Mouse (Mus musculus) heart, adult 18-20 months (tissue): ENCODE results near the gene Tsga10. TPM values are rescaled to one million over a fixed set of nuclear protein-coding genes. Genes with fewer than 3 reads are reported as not detected.
A peak's percentile ranks its signal among the peaks of the same experiment; 100 is the strongest.

Experiments
- DNase-seq, 2 experiments: peaks; one replicate each; pipeline ENCODE4 v3.0.0; 2021 to 2022; ENCODE audit warnings: mixed read lengths in 1 of 2
- total RNA-seq, 2 experiments: library from RNA; stranded (reverse); gene quantifications; 2 replicates each; pipeline ENCODE4 v1.2.3; 2021

Tsga10 gene
- total RNA-seq, 2 experiments from 2014 or later, result 4.0 to 5.0 TPM

- DNase-seq, result peak; percentile 98 to 100
Observed at GRCm38 (mm10) chr1:37864511-37865400, 1.5 kb downstream of the Tsga10 start.

- no peak for DNase-seq
Observed at GRCm38 (mm10) chr1:37850696-37851095, 15.5 kb downstream of the Tsga10 start.

GRCm38 (mm10) chr1:37846878-37847277 lies 19.4 kb downstream of the Tsga10 start:
- DNase-seq, result no peak

GRCm38 (mm10) chr1:37831681-37832080 lies 34.5 kb downstream of the Tsga10 start:
- no peak for DNase-seq

GRCm38 (mm10) chr1:37802291-37802690 lies 63.9 kb downstream of the Tsga10 start:
- peak in 1 of 2 experiments; percentile 18 for DNase-seq

- DNase-seq, result no peak
Observed at GRCm38 (mm10) chr1:37800298-37800697, 65.9 kb downstream of the Tsga10 start.

GRCm38 (mm10) chr1:37799505-37799904 lies 66.7 kb downstream of the Tsga10 start:
- no peak for DNase-seq

GRCm38 (mm10) chr1:37759407-37759806 lies 106.8 kb downstream of the Tsga10 start:
- no peak for DNase-seq

- no peak for DNase-seq
Observed at GRCm38 (mm10) chr1:37744650-37745259, 121.5 kb downstream of the Tsga10 start.

GRCm38 (mm10) chr1:37742602-37743270 lies 123.5 kb downstream of the Tsga10 start:
- DNase-seq, result no peak

GRCm38 (mm10) chr1:37742126-37742525 lies 124.1 kb downstream of the Tsga10 start:
- no peak for DNase-seq

GRCm38 (mm10) chr1:37740161-37740802 lies 125.9 kb downstream of the Tsga10 start:
- no peak for DNase-seq

GRCm38 (mm10) chr1:37738895-37739294 lies 127.3 kb downstream of the Tsga10 start:
- DNase-seq, result no peak

GRCm38 (mm10) chr1:37737045-37737444 lies 129.2 kb downstream of the Tsga10 start:
- DNase-seq, result no peak

GRCm38 (mm10) chr1:37735932-37736331 lies 130.3 kb downstream of the Tsga10 start:
- DNase-seq, result no peak

- DNase-seq, result no peak
Observed at GRCm38 (mm10) chr1:37734841-37735240, 131.4 kb downstream of the Tsga10 start.

- DNase-seq, result no peak
Observed at GRCm38 (mm10) chr1:37729353-37729752, 136.9 kb downstream of the Tsga10 start.

GRCm38 (mm10) chr1:37728053-37728452 lies 138.2 kb downstream of the Tsga10 start:
- no peak for DNase-seq

- DNase-seq, result no peak
Observed at GRCm38 (mm10) chr1:37727186-37727585, 139.0 kb downstream of the Tsga10 start.

- no peak for DNase-seq
Observed at GRCm38 (mm10) chr1:37726426-37726825, 139.8 kb downstream of the Tsga10 start.

GRCm38 (mm10) chr1:37725880-37726279 lies 140.3 kb downstream of the Tsga10 start:
- no peak for DNase-seq

- DNase-seq, result no peak
Observed at GRCm38 (mm10) chr1:37721092-37721491, 145.1 kb downstream of the Tsga10 start.
